Mouse (Mus musculus): ENCODE measurements around the gene Sct. TPM values are rescaled to one million over a fixed set of nuclear protein-coding genes. Genes with fewer than 3 reads are reported as not detected.

The Sct gene
- polyA plus RNA-seq (2016; fragmentation: Nextera tagmentation; extraction: Ambion mirVana), result 0.64 TPM in 1 of 2 replicates, not detected in the other

- Histone ChIP-seq H3K4me3 (peak within 1 kb of the TSS; percentile 48), H3K36me3 (no peaks in the 10 kb centered on the region), H3K4me1 (replicated peaks) (peaks cover 6% of the 10 kb centered on the region), H3K9me3 (replicated peaks) (no peaks in the 10 kb centered on the region), H3K9ac (peak within 1 kb of the TSS; percentile 66), H3K27ac (ENCODE audit: poor library complexity, severe bottlenecking) (no peak within 1 kb of the TSS), H3K4me2 (peak within 1 kb of the TSS; percentile 96), H3K27me3 (replicated peaks) (peaks cover 23% of the 10 kb centered on the region; the same call in 1 of the 2 replicates)
- ATAC-seq (ENCODE audit: insufficient number of reproducible peaks, low FRiP score), result peak; percentile 37; the same call in 1 of the 2 replicates
- 2% methylated on average over 46 of the region's 46 CpGs for WGBS
Measured at GRCm38 (mm10) chr7:141278766-141279590, at the start of gene Sct. Gene Sct, minus strand, starts transcription at chr7:141279133.

- 18% methylated on average over 24 of the region's 24 CpGs for WGBS
- H3K27me3 ChIP-seq (replicated peaks), result no peaks in the 10 kb centered on the region
- ATAC-seq (ENCODE audit: insufficient number of reproducible peaks, low FRiP score), result peak; percentile 10; the same call in 1 of the 2 replicates
- H3K4me3 ChIP-seq, result peak overlapping the region; percentile 64
- no peaks in the 10 kb centered on the region for H3K9me3 ChIP-seq (replicated peaks)
- H3K4me1 ChIP-seq (replicated peaks), result peaks cover 20% of the 10 kb centered on the region
- peak overlapping the region; percentile 99 for H3K27ac ChIP-seq (ENCODE audit: poor library complexity, severe bottlenecking)
- H3K4me2 ChIP-seq, result peak overlapping the region; percentile 98
- peaks cover 22% of the 10 kb centered on the region for H3K36me3 ChIP-seq
- H3K9ac ChIP-seq, result peak overlapping the region; percentile 84
Measured at GRCm38 (mm10) chr7:141328373-141328990, 49.5 kb upstream of the Sct start.

DNA sequence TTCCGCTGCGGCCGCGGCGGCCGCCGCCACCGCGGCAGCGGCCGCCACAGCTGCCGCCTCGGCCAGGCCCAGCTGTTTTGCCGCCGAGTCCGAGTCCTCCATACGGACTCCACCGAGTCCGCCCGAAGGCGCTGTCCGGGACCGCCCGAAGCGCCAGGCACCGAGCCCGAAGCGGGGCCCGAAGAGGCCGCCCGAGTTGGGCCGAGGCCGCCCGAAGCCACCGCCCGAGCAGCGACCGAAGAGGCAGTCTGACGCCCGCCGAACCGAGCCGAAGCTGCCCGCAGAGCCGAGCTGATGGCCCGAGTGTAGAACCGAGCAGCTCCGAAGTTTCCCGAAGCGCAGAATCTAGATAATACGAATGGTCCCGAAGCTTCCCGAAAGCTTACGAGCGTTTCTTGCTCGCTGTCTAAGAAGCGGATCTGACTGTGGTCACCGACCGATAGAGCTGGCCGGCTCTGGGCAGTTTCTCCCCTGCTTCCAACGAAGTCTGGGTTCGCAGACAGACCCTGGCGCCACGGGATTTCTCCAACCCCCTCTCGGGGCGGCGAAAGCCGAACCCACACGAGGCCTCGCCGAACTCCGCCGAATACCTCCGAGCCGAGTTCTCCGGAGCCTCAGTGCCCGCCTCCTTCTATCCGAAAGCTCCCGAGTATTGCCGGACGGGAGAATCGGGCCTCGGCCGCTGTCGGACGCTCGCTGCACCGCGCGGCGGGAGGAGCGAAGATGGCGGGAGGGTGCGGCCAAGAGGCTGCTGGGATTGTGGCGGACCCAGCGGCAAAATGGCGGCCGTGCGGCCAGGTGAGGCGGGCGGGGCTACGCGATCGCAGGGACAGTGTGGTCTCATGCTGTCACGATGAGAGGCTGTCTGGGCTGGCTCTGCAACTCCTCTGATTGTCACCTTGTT, 48.8 kb upstream of the Sct start, which contains the start of the genes Deaf1 and Tmem80:
TSS of gene Deaf1 (minus strand) at position 222 of the 904 bp plus-strand sequence.
TSS of gene Tmem80 (plus strand) at position 271 of the 904 bp plus-strand sequence.
- Histone ChIP-seq H3K36me3 (peaks cover 22% of the 10 kb centered on the region), H3K4me2 (peak within 1 kb of the TSS; percentile 98), H3K27ac (ENCODE audit: poor library complexity, severe bottlenecking) (peak within 1 kb of the TSS; percentile 99), H3K27me3 (replicated peaks) (no peaks in the 10 kb centered on the region), H3K4me3 (peak within 1 kb of the TSS; percentile 64), H3K9ac (peak within 1 kb of the TSS; percentile 84), H3K4me1 (replicated peaks) (peaks cover 20% of the 10 kb centered on the region), H3K9me3 (replicated peaks) (no peaks in the 10 kb centered on the region)
- WGBS, result under 1% methylated on average over 105 of the region's 105 CpGs
- peak; percentile 97 for ATAC-seq (ENCODE audit: insufficient number of reproducible peaks, low FRiP score)

DNA sequence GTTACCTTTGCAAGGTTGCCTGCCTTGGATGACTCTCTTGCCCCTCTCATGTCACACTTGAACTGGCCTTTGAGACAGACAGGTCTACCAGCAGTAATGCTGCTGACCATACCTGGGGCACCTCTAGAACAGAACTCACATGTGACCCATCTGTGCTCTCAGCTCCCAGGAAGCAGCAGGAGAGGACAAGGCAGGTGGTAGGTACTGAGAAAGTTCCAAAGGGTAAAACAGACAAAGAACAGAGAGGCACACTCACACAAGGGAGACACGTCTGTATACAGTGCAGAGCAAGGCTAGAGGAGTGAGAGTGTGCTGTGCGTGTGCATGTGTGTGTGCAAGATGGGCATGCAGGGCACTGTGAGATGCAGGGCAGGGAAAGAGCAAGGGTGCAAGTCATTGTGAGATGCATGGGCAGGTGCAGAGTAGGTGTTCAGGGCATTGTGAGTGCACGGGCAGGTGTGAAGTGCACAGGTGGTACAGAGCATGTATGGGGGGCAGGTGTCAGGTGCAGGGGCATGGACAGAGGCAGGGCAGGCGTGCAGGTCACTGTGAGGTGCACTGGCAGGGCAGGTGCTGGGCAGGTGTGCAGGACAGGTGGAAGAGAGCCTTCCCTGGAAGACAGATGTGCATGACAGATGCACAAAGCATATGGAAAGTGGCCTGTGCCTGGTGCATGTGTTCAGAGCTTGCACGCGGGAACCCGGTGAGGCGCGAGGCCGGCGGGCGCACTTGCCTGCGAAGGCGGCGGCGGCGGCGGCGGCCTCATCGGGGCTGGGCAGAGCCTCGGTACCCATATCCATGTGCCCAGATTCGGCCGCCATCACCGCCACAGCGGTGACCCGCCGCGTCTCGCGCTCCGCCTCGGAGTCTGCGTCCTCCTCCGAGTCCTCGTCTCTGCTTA, 47.9 kb upstream of the Sct start:
- peaks cover 25% of the 10 kb centered on the region for H3K36me3 ChIP-seq
- peak overlapping the region; percentile 99 for H3K27ac ChIP-seq (ENCODE audit: poor library complexity, severe bottlenecking)
- H3K4me1 ChIP-seq (replicated peaks), result peaks cover 20% of the 10 kb centered on the region
- H3K4me3 ChIP-seq, result peak overlapping the region; percentile 64
- peak overlapping the region; percentile 98 for H3K4me2 ChIP-seq
- ATAC-seq (ENCODE audit: insufficient number of reproducible peaks, low FRiP score), result peak; percentile 29
- H3K9me3 ChIP-seq (replicated peaks), result no peaks in the 10 kb centered on the region
- peak overlapping the region; percentile 84 for H3K9ac ChIP-seq
- 6% methylated on average over 35 of the region's 35 CpGs for WGBS
- H3K27me3 ChIP-seq (replicated peaks), result no peaks in the 10 kb centered on the region

DNA sequence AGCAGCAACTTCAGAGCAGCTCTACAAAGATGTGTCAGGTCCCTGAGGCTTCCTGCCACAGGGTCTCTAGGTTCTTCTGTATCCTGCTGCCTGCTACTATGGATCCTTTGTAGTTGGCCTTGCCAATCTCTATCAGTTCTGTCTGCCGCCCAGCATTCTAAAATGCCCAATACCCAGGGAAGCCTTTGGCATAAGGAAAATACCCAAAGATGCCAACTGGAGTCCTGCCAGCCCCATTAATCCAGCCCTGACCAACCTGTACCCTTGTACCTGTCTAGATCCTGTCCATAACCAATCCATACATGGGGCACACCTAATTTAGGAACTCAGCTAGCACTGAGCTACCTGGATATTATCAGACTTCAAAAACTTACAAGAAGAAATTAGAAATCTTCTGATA, 45.8 kb upstream of the Sct start:
- no peak overlapping the region for H3K27ac ChIP-seq (ENCODE audit: poor library complexity, severe bottlenecking)
- H3K9ac ChIP-seq, result no peak overlapping the region
- no peak overlapping the region for H3K4me2 ChIP-seq
- 81% methylated on average over 1 of the region's 1 CpGs for WGBS
- ATAC-seq (ENCODE audit: insufficient number of reproducible peaks, low FRiP score), result no peak
- H3K4me1 ChIP-seq (replicated peaks), result peaks cover 20% of the 10 kb centered on the region
- peaks cover 42% of the 10 kb centered on the region for H3K36me3 ChIP-seq
- no peaks in the 10 kb centered on the region for H3K27me3 ChIP-seq (replicated peaks)
- H3K4me3 ChIP-seq, result no peak overlapping the region
- no peaks in the 10 kb centered on the region for H3K9me3 ChIP-seq (replicated peaks)

- H3K36me3 ChIP-seq, result peaks cover 91% of the 10 kb centered on the region
- H3K9me3 ChIP-seq (replicated peaks), result no peaks in the 10 kb centered on the region
- no peak overlapping the region for H3K9ac ChIP-seq
- no peak for ATAC-seq (ENCODE audit: insufficient number of reproducible peaks, low FRiP score)
- no peak overlapping the region for H3K4me2 ChIP-seq
- H3K27me3 ChIP-seq (replicated peaks), result no peaks in the 10 kb centered on the region
- no peak overlapping the region for H3K27ac ChIP-seq (ENCODE audit: poor library complexity, severe bottlenecking)
- WGBS, result 84% methylated on average over 2 of the region's 2 CpGs
- no peak overlapping the region for H3K4me3 ChIP-seq
- no peaks in the 10 kb centered on the region for H3K4me1 ChIP-seq (replicated peaks)
Measured at GRCm38 (mm10) chr7:141319446-141319845, 40.5 kb upstream of the Sct start.

- no peak overlapping the region for H3K9ac ChIP-seq
- H3K4me2 ChIP-seq, result no peak overlapping the region
- H3K36me3 ChIP-seq, result peaks cover 91% of the 10 kb centered on the region
- no peak for ATAC-seq (ENCODE audit: insufficient number of reproducible peaks, low FRiP score)
- H3K27me3 ChIP-seq (replicated peaks), result no peaks in the 10 kb centered on the region
- H3K4me3 ChIP-seq, result no peak overlapping the region
- no peaks in the 10 kb centered on the region for H3K9me3 ChIP-seq (replicated peaks)
- H3K27ac ChIP-seq (ENCODE audit: poor library complexity, severe bottlenecking), result no peak overlapping the region
- 71% methylated on average over 1 of the region's 1 CpGs for WGBS
- no peaks in the 10 kb centered on the region for H3K4me1 ChIP-seq (replicated peaks)
Measured at GRCm38 (mm10) chr7:141317619-141318132, 38.7 kb upstream of the Sct start.

GRCm38 (mm10) chr7:141315974-141316373, 37.0 kb upstream of the Sct start:
- 82% methylated on average over 5 of the region's 5 CpGs for WGBS
- no peak overlapping the region for H3K27ac ChIP-seq (ENCODE audit: poor library complexity, severe bottlenecking)
- no peaks in the 10 kb centered on the region for H3K4me1 ChIP-seq (replicated peaks)
- no peak overlapping the region for H3K4me2 ChIP-seq
- no peaks in the 10 kb centered on the region for H3K9me3 ChIP-seq (replicated peaks)
- peaks cover 90% of the 10 kb centered on the region for H3K36me3 ChIP-seq
- H3K9ac ChIP-seq, result no peak overlapping the region
- H3K4me3 ChIP-seq, result no peak overlapping the region
- H3K27me3 ChIP-seq (replicated peaks), result no peaks in the 10 kb centered on the region
- no peak for ATAC-seq (ENCODE audit: insufficient number of reproducible peaks, low FRiP score)

DNA sequence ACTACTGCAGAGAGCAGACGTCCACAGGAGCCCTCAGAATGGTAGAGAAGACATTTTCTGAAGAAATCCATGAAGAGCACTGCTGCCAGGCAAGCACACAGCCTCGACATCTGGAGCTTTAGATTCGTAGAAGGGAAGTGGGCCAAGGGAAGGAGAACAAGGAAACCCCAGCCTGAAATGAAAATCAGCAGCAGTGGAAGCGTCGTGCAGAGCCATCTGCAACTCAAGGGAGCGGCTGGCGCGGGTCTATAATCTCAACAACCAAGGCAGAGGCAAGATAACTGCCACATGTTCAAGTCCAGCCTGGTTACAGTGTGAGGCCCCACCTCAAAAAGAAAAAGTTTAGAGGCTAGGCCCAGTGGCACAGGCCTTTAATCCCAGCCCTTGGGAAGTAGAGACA, 36.1 kb upstream of the Sct start:
- H3K27ac ChIP-seq (ENCODE audit: poor library complexity, severe bottlenecking), result no peak overlapping the region
- no peak for ATAC-seq (ENCODE audit: insufficient number of reproducible peaks, low FRiP score)
- no peak overlapping the region for H3K9ac ChIP-seq
- H3K27me3 ChIP-seq (replicated peaks), result no peaks in the 10 kb centered on the region
- no peak overlapping the region for H3K4me3 ChIP-seq
- peaks cover 91% of the 10 kb centered on the region for H3K36me3 ChIP-seq
- 79% methylated on average over 8 of the region's 8 CpGs for WGBS
- H3K4me2 ChIP-seq, result no peak overlapping the region
- H3K9me3 ChIP-seq (replicated peaks), result no peaks in the 10 kb centered on the region
- no peaks in the 10 kb centered on the region for H3K4me1 ChIP-seq (replicated peaks)

DNA sequence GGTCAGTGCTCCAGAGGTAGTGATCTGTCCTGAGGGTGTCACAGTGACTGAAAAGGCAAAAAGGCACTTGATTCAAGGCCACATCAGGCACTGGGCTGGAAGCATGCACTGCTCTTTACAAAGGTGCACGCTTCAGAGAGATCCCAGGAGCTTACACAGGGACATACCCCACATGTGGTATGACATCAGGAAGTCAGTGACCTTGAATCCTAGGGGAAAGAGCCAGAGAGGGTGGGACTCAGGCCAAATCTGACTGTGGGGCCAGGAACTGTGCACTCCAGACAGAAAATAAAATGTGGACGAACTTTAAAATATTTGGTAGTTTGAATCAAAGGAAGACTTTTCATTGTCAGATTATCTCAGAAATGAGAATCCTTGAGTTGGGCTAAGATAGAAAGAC, 35.5 kb upstream of the Sct start:
- Histone ChIP-seq H3K27me3 (replicated peaks) (no peaks in the 10 kb centered on the region), H3K4me2 (no peak overlapping the region), H3K9me3 (replicated peaks) (no peaks in the 10 kb centered on the region), H3K27ac (ENCODE audit: poor library complexity, severe bottlenecking) (no peak overlapping the region), H3K36me3 (peaks cover 95% of the 10 kb centered on the region), H3K4me1 (replicated peaks) (no peaks in the 10 kb centered on the region), H3K9ac (no peak overlapping the region), H3K4me3 (no peak overlapping the region)
- 87% methylated on average over 2 of the region's 2 CpGs for WGBS
- no peak for ATAC-seq (ENCODE audit: insufficient number of reproducible peaks, low FRiP score)

Measured in heart, embryonic 12.5 days (tissue).